Mouse (Mus musculus) hindbrain, embryonic 13.5 days (tissue): ENCODE data around the gene Epdr1. TPM values are rescaled to one million over a fixed set of nuclear protein-coding genes. Genes with fewer than 3 reads are reported as not detected.
"Not testable (repeated sequence)": the region's sequence is repeated elsewhere in the genome, so short reads cannot be mapped to it uniquely, and the experiment has no call there.

Experiments
- ATAC-seq: fragments of 200-750 bp; cut with Nextera tagmentation; 2 replicates; pipeline ENCODE4 v1.8.0; 2017; ENCODE audit warnings: moderate TSS enrichment; ENCODE audit not compliant: low FRiP score
- H3K27ac ChIP-seq: fragments of 300-500 bp; sonication (generic); 2 replicates; pipeline ENCODE4 v1.5.1; 2015; ENCODE audit warnings: inconsistent platforms, mild to moderate bottlenecking, moderate library complexity
- H3K27me3 ChIP-seq: fragments of 300-500 bp; sonication (generic); 2 replicates; pipeline ENCODE4 v1.6.1; 2015; ENCODE audit warnings: mild to moderate bottlenecking, inconsistent platforms
- H3K36me3 ChIP-seq: fragments of 300-500 bp; sonication (generic); 2 replicates; pipeline ENCODE4 v1.6.1; 2015; ENCODE audit warnings: mild to moderate bottlenecking, inconsistent platforms
- H3K4me1 ChIP-seq: fragments of 300-500 bp; sonication (generic); replicated peaks from 2 replicates; pipeline ENCODE4 v1.6.1; 2015; ENCODE audit warnings: inconsistent platforms
- H3K4me2 ChIP-seq: fragments of 300-500 bp; sonication (generic); 2 replicates; pipeline ENCODE4 v1.6.1; 2015; ENCODE audit warnings: inconsistent platforms, mild to moderate bottlenecking, moderate library complexity
- H3K4me3 ChIP-seq: fragments of 300-500 bp; sonication (generic); 2 replicates; pipeline ENCODE4 v1.5.1; 2015; ENCODE audit warnings: mild to moderate bottlenecking, inconsistent platforms
- H3K9ac ChIP-seq: fragments of 300-500 bp; sonication (generic); 2 replicates; pipeline ENCODE4 v1.6.1; 2015; ENCODE audit warnings: mild to moderate bottlenecking, inconsistent platforms
- H3K9me3 ChIP-seq: fragments of 300-500 bp; sonication (generic); 2 replicates; pipeline ENCODE4 v1.6.1; 2016; ENCODE audit warnings: inconsistent platforms
- WGBS: fragments of 180-500 bp; shearing (Covaris S2); methylation state at CpG from one replicate; pipeline ENCODE4 v1.1.7; 2015; 5-methylcytosine and 5-hydroxymethylcytosine counted together
- polyA plus RNA-seq: library from polyadenylated mRNA; unstranded; fragments of >200 nt; fragmentation: Nextera tagmentation; extraction: Ambion mirVana; gene quantifications from 2 replicates; pipeline ENCODE4 v1.2.1, GENCODE M21; 2015

The Epdr1 gene
- polyA plus RNA-seq, 1 experiment from 2014 or later, result 18.5 TPM

DNA sequence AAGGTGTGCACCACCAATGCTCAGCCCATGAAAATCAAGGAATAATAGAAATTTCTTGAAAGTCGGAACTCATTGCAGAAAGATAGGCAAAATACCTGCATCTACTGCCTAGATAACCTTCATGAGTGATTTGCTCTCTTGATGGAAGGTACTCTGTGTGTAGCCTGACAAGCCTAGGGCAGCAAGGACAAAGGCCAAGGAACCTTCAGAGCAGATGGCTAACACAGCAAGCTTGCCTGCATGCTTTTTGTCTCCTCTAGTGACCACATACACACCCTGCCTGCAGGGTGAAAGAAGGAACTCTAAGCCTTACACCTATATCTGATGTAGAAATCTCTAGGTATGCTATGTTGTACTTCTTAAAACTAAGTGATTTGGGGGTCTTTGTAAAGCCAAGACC, 24.6 kb downstream of the Epdr1 start:
- Histone ChIP-seq H3K27ac (no peak overlapping the region), H3K4me1 (no peaks in the 10 kb centered on the region), H3K4me3 (no peak overlapping the region), H3K4me2 (no peak overlapping the region), H3K9ac (no peak overlapping the region), H3K36me3 (peaks cover 4% of the 10 kb centered on the region), H3K27me3 (no peaks in the 10 kb centered on the region), H3K9me3 (no peaks in the 10 kb centered on the region)
- ATAC-seq, result no peak
- 92% methylated on average over 1 of the region's 1 CpGs for whole genome bisulfite sequencing

- WGBS, result 93% methylated on average over 3 of the region's 3 CpGs
- Histone ChIP-seq H3K4me3 (no peak overlapping the region), H3K9ac (no peak overlapping the region), H3K27me3 (no peaks in the 10 kb centered on the region), H3K9me3 (no peaks in the 10 kb centered on the region), H3K36me3 (peaks cover 4% of the 10 kb centered on the region), H3K27ac (no peak overlapping the region), H3K4me1 (no peaks in the 10 kb centered on the region), H3K4me2 (no peak overlapping the region)
- ATAC-seq, result no peak
These were observed 28.5 kb downstream of the Epdr1 start for GRCm38 (mm10) chr13:19590996-19591759.

DNA sequence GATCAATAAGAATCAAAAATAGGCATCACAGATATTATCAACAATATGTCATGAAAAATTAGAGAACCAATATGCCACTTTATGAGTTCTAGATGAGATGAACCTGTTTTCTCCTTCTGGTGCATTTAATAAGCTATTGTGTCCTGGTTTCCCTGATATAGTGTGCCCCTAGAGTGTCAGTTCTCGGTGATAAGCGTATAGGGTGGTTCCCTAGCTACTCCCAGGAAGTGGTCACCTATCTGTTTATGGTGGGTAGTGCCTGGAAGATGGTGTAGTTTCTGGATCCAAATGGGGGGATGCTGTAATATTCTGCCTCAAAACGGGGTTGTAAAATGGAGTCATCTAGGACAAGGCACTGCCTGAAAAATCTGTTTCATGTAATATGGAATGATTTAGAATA, 43.8 kb downstream of the Epdr1 start:
- Histone ChIP-seq H3K36me3 (no peaks in the 10 kb centered on the region), H3K9me3 (no peaks in the 10 kb centered on the region), H3K27ac (no peak overlapping the region), H3K9ac (no peak overlapping the region), H3K4me2 (no peak overlapping the region), H3K4me1 (no peaks in the 10 kb centered on the region), H3K27me3 (no peaks in the 10 kb centered on the region), H3K4me3 (no peak overlapping the region)
- ATAC-seq, result no peak
- WGBS, result 92% methylated on average over 3 of the region's 3 CpGs

- not testable (repeated sequence) for H3K9me3 ChIP-seq, H3K9ac ChIP-seq, ATAC-seq, H3K4me3 ChIP-seq, H3K4me2 ChIP-seq, H3K27ac ChIP-seq, H3K4me1 ChIP-seq, H3K27me3 ChIP-seq, H3K36me3 ChIP-seq
- 90% methylated on average over 2 of the region's 2 CpGs for WGBS
These were observed 45.0 kb downstream of the Epdr1 start for GRCm38 (mm10) chr13:19574723-19575122.

DNA sequence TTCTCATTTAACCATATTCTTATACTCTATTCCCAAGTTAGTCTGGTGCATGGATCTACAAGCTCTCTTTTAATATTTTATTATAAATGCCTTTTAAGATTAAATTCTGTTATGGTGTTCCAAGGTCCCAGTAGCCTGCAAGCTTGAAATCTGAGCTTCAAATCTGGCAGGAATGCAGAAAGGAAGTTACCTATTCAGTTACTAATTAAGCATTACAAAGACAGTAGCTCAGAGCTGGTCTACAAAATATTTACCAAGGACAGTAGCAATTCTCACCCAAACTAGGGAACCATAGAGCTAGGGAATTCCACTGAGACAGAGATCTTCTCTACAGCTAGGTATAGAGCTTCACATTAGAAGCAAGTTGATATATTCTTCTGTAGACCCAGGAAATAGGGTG, 49.6 kb downstream of the Epdr1 start:
- not testable (repeated sequence) for H3K4me2 ChIP-seq, H3K4me1 ChIP-seq, H3K9me3 ChIP-seq, H3K9ac ChIP-seq, H3K27me3 ChIP-seq, ATAC-seq, H3K4me3 ChIP-seq, H3K27ac ChIP-seq, H3K36me3 ChIP-seq

- Histone ChIP-seq H3K9me3 (no peaks in the 10 kb centered on the region), H3K36me3 (no peaks in the 10 kb centered on the region), H3K4me2 (no peak overlapping the region), H3K27me3 (no peaks in the 10 kb centered on the region), H3K4me3 (no peak overlapping the region), H3K9ac (no peak overlapping the region), H3K27ac (no peak overlapping the region), H3K4me1 (no peaks in the 10 kb centered on the region)
- WGBS, result 95% methylated on average over 1 of the region's 1 CpGs
- no peak for ATAC-seq
These were observed 57.2 kb downstream of the Epdr1 start for GRCm38 (mm10) chr13:19562510-19562909.

DNA sequence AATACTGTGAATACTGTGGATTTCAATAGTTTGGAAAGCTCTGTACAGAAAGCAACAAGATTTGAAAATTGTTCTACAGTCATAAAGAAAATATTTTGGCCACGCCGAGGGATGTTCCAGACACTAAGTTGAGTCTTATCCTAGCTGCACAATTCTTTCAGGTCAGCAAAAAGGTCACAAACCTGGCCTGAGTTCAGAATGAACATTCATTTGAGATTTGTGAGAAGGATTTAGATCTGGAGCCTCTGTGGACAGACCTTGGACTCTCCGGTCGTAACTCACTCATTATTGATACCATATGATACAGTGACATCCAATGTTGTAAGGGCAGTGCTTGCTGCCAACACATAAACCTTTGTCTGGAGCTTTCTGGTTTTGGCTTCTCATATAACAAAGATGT, 64.3 kb downstream of the Epdr1 start:
- Histone ChIP-seq H3K36me3 (no peaks in the 10 kb centered on the region), H3K27me3 (no peaks in the 10 kb centered on the region), H3K27ac (no peak overlapping the region), H3K9me3 (no peaks in the 10 kb centered on the region), H3K4me2 (no peak overlapping the region), H3K9ac (no peak overlapping the region), H3K4me3 (no peak overlapping the region), H3K4me1 (no peaks in the 10 kb centered on the region)
- no peak for ATAC-seq
- WGBS, result 88% methylated on average over 4 of the region's 4 CpGs

Other genes with a start within 250 kb of the Epdr1 start
- 197 and 198 TPM in 2 replicates for gene Stard3nl, start 224.1 kb downstream of the Epdr1 start, polyA plus RNA-seq
- gene Sfrp4, start 3.2 kb upstream of the Epdr1 start, polyA plus RNA-seq, result 2.0 and 2.2 TPM in 2 replicates
- 0.14 TPM in 1 of 2 replicates, not detected in the other for gene Nme8, start 77.9 kb upstream of the Epdr1 start, polyA plus RNA-seq
- 0.10 TPM in 1 of 2 replicates, not detected in the other for gene Gpr141, start 204.3 kb upstream of the Epdr1 start, polyA plus RNA-seq